8 mouse cellular contexts compared by ENCODE assay signal in the genomic region with DNA sequence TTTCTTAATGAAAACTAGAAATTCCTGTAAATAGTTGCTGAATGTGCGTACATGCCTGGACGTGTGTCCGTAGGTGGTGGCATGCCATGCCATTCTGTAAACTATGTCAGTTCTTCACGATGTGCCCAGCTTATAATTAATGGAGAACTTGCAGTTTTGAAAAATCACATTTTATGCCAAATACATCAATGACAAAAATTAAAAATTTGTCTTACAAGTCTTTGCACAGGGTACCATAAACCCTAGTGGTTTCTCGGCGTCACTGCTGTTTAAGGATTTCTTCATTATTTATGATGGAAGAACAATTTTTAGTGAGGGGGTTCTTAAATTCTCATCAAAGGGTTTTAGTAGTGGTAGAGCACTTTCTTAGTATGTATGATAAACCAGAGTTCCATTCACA. TPM values are rescaled to one million over a fixed set of nuclear protein-coding genes. Genes with fewer than 3 reads are reported as not detected.
DNase-seq lines count a peak whose midpoint lies in the region; ATAC-seq and TF ChIP-seq lines count a peak whose summit lies in the region.

No protein-coding gene starts in this region.

- no peak overlapping the region; the same call in 1 of the 2 replicates for H3K4me3 ChIP-seq in liver, adult 2 months (ENCODE audit: insufficient read depth, low read depth, low read length)
- H3K4me3 ChIP-seq in hindbrain, postnatal 0 days (ENCODE audit: low read length) = peak overlapping the region; percentile 92

- intact Hi-C loops in left cerebral cortex, postnatal 10 days (cut with DNase I) = loop anchor here (1.0 kb wide), 1 partner anchor 29 kb away; no protein-coding TSS in a partner anchor

- H3K4me1 ChIP-seq in liver, adult 2 months (ENCODE audit: control insufficient read depth, insufficient read depth, low read length) = peaks cover 5% of the 10 kb centered on the region; the same call in 1 of the 2 replicates
- 0 out of 2 replicates have a peak, but pooled peaks cover 3% of the 10 kb centered on the region for H3K4me1 ChIP-seq in hindbrain, postnatal 0 days (ENCODE audit: insufficient read depth, low read length)

- no peak for ATAC-seq in hindbrain, postnatal 0 days

- H3K36me3 ChIP-seq in liver, adult 2 months (ENCODE audit: control insufficient read depth, insufficient read depth, low read length) = no peaks in the 10 kb centered on the region; the same call in 1 of the 2 replicates
- H3K36me3 ChIP-seq in hindbrain, postnatal 0 days (ENCODE audit: insufficient read depth, low read length) = peaks cover 4% of the 10 kb centered on the region

- no peak for TF ChIP-seq CTCF in liver, adult 2 months (IDR thresholded peaks at IDR 0.05; ENCODE audit: low read depth, low read length)
- TF ChIP-seq CTCF in hindbrain, postnatal 0 days (IDR thresholded peaks at IDR 0.05; ENCODE audit: low read depth) = peak; percentile 50

- TF ChIP-seq POLR2A in liver, adult 2 months (IDR thresholded peaks at IDR 0.05; ENCODE audit: extremely low read depth, insufficient read depth, low read length) = no peak

- no peaks in the 10 kb centered on the region for H3K9me3 ChIP-seq in hindbrain, postnatal 0 days (ENCODE audit: low read length)

- H3K4me2 ChIP-seq in hindbrain, postnatal 0 days (ENCODE audit: low read depth, low read length) = peak overlapping the region; percentile 73

- no peak overlapping the region for H3K9ac ChIP-seq in liver, adult 2 months (ENCODE audit: low read depth, low read length)
- H3K9ac ChIP-seq in hindbrain, postnatal 0 days (replicated peaks; ENCODE audit: low read length) = peak overlapping the region; percentile 96

- H3K79me2 ChIP-seq in liver, adult 2 months (ENCODE audit: control insufficient read depth, insufficient read depth, low read length) = peaks cover 3% of the 10 kb centered on the region; the same call in 1 of the 2 replicates

- peak; percentile 10 for DNase-seq in liver, adult 2 months (ENCODE audit: extremely low read depth, low read depth, low spot score)
- DNase-seq in liver = no peak
- peak; percentile 21 for DNase-seq in c-Kit-positive CD71-positive TER-119-negative erythroid progenitor cells, embryonic 14.5 days (ENCODE audit: low read depth)
- DNase-seq in hindbrain, postnatal 0 days (ENCODE audit: low spot score) = peak; percentile 10
- peak; percentile 40 for DNase-seq in naive thymus-derived CD4-positive, alpha-beta T cell, adult 2 months (ENCODE audit: low read depth)
- DNase-seq in right cerebral cortex, postnatal 36 days (ENCODE audit: low spot score in 2 of 2) = no peak
- no peak for DNase-seq in layer of hippocampus, postnatal 14 days (ENCODE audit: low spot score in 2 of 2)
- DNase-seq in left cerebral cortex, postnatal 10 days (ENCODE audit: extremely low spot score in 1 of 2, low spot score in 2 of 2) = no peak

- no peak overlapping the region for H3K27ac ChIP-seq in liver, adult 2 months (replicated peaks; ENCODE audit: insufficient read depth, low read depth, low read length)
- H3K27ac ChIP-seq in hindbrain, postnatal 0 days = no peak overlapping the region

- 25% methylated on average over 6 of the region's 6 CpGs for WGBS in liver, adult 2 months
- WGBS in hindbrain, postnatal 0 days = 17% methylated on average over 6 of the region's 6 CpGs

- no peaks in the 10 kb centered on the region for H3K27me3 ChIP-seq in liver, adult 2 months (ENCODE audit: control insufficient read depth, insufficient read depth, low read length)
- H3K27me3 ChIP-seq in hindbrain, postnatal 0 days (ENCODE audit: insufficient read depth, low read length) = no peaks in the 10 kb centered on the region

RNA-seq across cellular contexts. Expression of a gene that starts 1.2 kb away (rescaled TPM):
- total RNA-seq in liver, adult 2 months (2014; rRNA removed) = 14.3 and 14.9 TPM in 2 replicates
- polyA plus RNA-seq in liver, adult 2 months (2012; rRNA removed) = 2.4 and 3.1 TPM in 2 replicates
- total RNA-seq in hindbrain, postnatal 0 days (2014; rRNA removed) = 13.0 and 14.2 TPM in 2 replicates
- 19.8 and 21.0 TPM in 2 replicates for polyA plus RNA-seq in hindbrain, postnatal 0 days (2015; fragmentation: Nextera tagmentation; extraction: Ambion mirVana)
- total RNA-seq in layer of hippocampus, postnatal 14 days (2021) = 10 to 100 TPM; 18.4 to 22.5 TPM
- 10 to 100 TPM; 21.1 to 21.3 TPM for total RNA-seq in left cerebral cortex, postnatal 10 days (2021)

RNA-seq across cellular contexts. Expression of a gene that starts 29.9 kb away (rescaled TPM):
- total RNA-seq in liver, adult 2 months (2014; rRNA removed) = 7.5 and 7.8 TPM in 2 replicates
- polyA plus RNA-seq in liver, adult 2 months (2012; rRNA removed) = 5.1 and 6.5 TPM in 2 replicates
- 28.0 and 30.0 TPM in 2 replicates for total RNA-seq in hindbrain, postnatal 0 days (2014; rRNA removed)
- 20.9 and 21.3 TPM in 2 replicates for polyA plus RNA-seq in hindbrain, postnatal 0 days (2015; fragmentation: Nextera tagmentation; extraction: Ambion mirVana)
- 10 to 100 TPM; 38.4 to 41.8 TPM for total RNA-seq in layer of hippocampus, postnatal 14 days (2021)
- 10 to 100 TPM; 42.9 to 45.6 TPM for total RNA-seq in left cerebral cortex, postnatal 10 days (2021)

RNA-seq across cellular contexts. Expression of a gene that starts 30.1 kb away (rescaled TPM):
- total RNA-seq in liver, adult 2 months (2014; rRNA removed) = 6.9 and 7.4 TPM in 2 replicates
- polyA plus RNA-seq in liver, adult 2 months (2012; rRNA removed) = 5.4 and 7.8 TPM in 2 replicates
- 7.4 and 8.4 TPM in 2 replicates for total RNA-seq in hindbrain, postnatal 0 days (2014; rRNA removed)
- 15.9 and 17.4 TPM in 2 replicates for polyA plus RNA-seq in hindbrain, postnatal 0 days (2015; fragmentation: Nextera tagmentation; extraction: Ambion mirVana)
- total RNA-seq in layer of hippocampus, postnatal 14 days (2021) = 10 to 100 TPM; 11.1 to 11.4 TPM
- total RNA-seq in left cerebral cortex, postnatal 10 days (2021) = 10 to 100 TPM; 10.5 to 11.1 TPM

RNA-seq across cellular contexts. Expression of a gene that starts 46.5 kb away (rescaled TPM):
- total RNA-seq in liver, adult 2 months (2014; rRNA removed) = 7.7 TPM in 2 replicates
- polyA plus RNA-seq in liver, adult 2 months (2012; rRNA removed) = 2.0 and 3.5 TPM in 2 replicates
- total RNA-seq in hindbrain, postnatal 0 days (2014; rRNA removed) = 10.6 and 14.2 TPM in 2 replicates
- 44.0 and 47.5 TPM in 2 replicates for polyA plus RNA-seq in hindbrain, postnatal 0 days (2015; fragmentation: Nextera tagmentation; extraction: Ambion mirVana)
- total RNA-seq in layer of hippocampus, postnatal 14 days (2021) = 1 to 10 TPM; 6.2 to 8.2 TPM
- 1 to 10 TPM; 7.8 to 9.1 TPM for total RNA-seq in left cerebral cortex, postnatal 10 days (2021)

Comparison
In these comparisons a context has a peak if more than half of its experiments do, and no peak if none do; other contexts are left out.
1. DNase-seq: peak in liver, adult 2 months (single experiment), c-Kit-positive CD71-positive TER-119-negative erythroid progenitor cells, embryonic 14.5 days (single experiment), hindbrain, postnatal 0 days (single experiment) and naive thymus-derived CD4-positive, alpha-beta T cell, adult 2 months (single experiment); none in liver (single experiment), right cerebral cortex, postnatal 36 days (0 of 2), layer of hippocampus, postnatal 14 days (0 of 2) and left cerebral cortex, postnatal 10 days (0 of 2).